Mouse (Mus musculus) erythroblast, embryonic 14.5 days (primary cell): ENCODE data around the gene Zfp414.

ENCODE experiments used
- GATA1 ChIP-seq: IDR thresholded peaks from 2 replicates; pipeline ENCODE4 v1.6.1; 2012; ENCODE audit warnings: low read length, inconsistent platforms, mixed read lengths
- TAL1 ChIP-seq: IDR thresholded peaks from 3 replicates; pipeline ENCODE4 v1.6.1; 2012; ENCODE audit warnings: low read length, inconsistent platforms, mixed read lengths

- TF ChIP-seq GATA1 (no peak), TAL1 (no peak)
Observed at GRCm38 (mm10) chr17:33597271-33597670, 31.6 kb upstream of the Zfp414 start.
